Mouse (Mus musculus) myocyte (in vitro differentiated cells): ENCODE measurements at regions not wholly inside any gene's neighbourhood (a gene's known extent, or its start where the extent isn't known, plus 50 kb on each side); places are given as distances from the start of the nearest gene placed in this dataset.

ENCODE experiments used
- E2F4 ChIP-seq: IDR thresholded peaks from one replicate; pipeline ENCODE4 v1.6.1; 2011; ENCODE audit warnings: mild to moderate bottlenecking, control low read depth, moderate library complexity; ENCODE audit not compliant: insufficient read depth
- MYOD1 ChIP-seq, 3 experiments: IDR thresholded peaks; one replicate each; pipeline ENCODE4 v1.6.1; 2011; ENCODE audit warnings: control low read depth in 2 of 3, low read depth in 2 of 3, mild to moderate bottlenecking in 2 of 3, moderate library complexity in 1 of 3; ENCODE audit not compliant: insufficient read length in 2 of 3, control insufficient read depth in 1 of 3
- MYOG ChIP-seq, 3 experiments: IDR thresholded peaks; one replicate each; pipeline ENCODE4 v1.6.1; 2011; ENCODE audit warnings: control low read depth in 2 of 3, low read depth in 2 of 3, mild to moderate bottlenecking in 2 of 3; ENCODE audit not compliant: insufficient read length in 2 of 3, control insufficient read depth in 1 of 3, insufficient read depth in 1 of 3
- POLR2A ChIP-seq: IDR thresholded peaks from one replicate; pipeline ENCODE4 v1.6.1; 2011; ENCODE audit warnings: low read depth, mild to moderate bottlenecking, control low read depth, moderate library complexity; ENCODE audit not compliant: insufficient read length
- POLR2AphosphoS2 ChIP-seq: IDR thresholded peaks from one replicate; pipeline ENCODE4 v1.6.1; 2011; ENCODE audit warnings: low read depth, control low read depth; ENCODE audit not compliant: insufficient read length
- TCF12 ChIP-seq: IDR thresholded peaks from one replicate; pipeline ENCODE4 v1.6.1; 2011; ENCODE audit warnings: mild to moderate bottlenecking, control low read depth; ENCODE audit not compliant: poor library complexity, insufficient read depth, severe bottlenecking

GRCm38 (mm10) chrX:18814441-18814973, 353.3 kb upstream of the 4930578C19Rik start:
- no peak for TF ChIP-seq E2F4
- no peak for TF ChIP-seq MYOD1 (IDR thresholded peaks at IDR 0.05; ENCODE audit: control insufficient read depth in 1 of 3, insufficient read length in 2 of 3, low read depth in 2 of 3)
- TF ChIP-seq POLR2AphosphoS2 = no peak
- no peak for TF ChIP-seq TCF12
- no peak for TF ChIP-seq POLR2A
- no peak for TF ChIP-seq MYOG (IDR thresholded peaks at IDR 0.05; ENCODE audit: control insufficient read depth in 1 of 3, insufficient read depth in 1 of 3, insufficient read length in 2 of 3, low read depth in 2 of 3)
